Mouse (Mus musculus): ENCODE results near the gene Slc2a13.

Slc2a13 gene

DNA sequence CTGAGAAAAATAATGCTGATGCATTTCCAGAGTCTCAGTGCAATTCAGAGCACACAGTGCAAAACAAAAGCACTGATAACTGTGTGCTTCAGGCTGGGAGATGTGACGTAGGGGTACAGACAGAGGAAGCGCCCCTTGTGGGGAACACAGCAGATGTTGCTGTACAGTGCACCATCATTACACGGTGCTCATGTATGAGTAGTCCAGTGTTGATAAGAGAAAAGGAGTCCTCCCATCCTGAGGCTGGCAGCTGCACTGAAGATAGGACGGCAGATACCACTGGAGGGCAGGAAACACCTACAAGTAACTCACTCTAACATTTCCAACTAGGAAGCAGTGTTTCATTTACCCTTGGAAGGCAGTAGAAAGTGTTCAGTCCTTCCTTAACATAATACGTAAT is 312.5 kb downstream of the Slc2a13 start:
- DNase-seq: no peak

DNA sequence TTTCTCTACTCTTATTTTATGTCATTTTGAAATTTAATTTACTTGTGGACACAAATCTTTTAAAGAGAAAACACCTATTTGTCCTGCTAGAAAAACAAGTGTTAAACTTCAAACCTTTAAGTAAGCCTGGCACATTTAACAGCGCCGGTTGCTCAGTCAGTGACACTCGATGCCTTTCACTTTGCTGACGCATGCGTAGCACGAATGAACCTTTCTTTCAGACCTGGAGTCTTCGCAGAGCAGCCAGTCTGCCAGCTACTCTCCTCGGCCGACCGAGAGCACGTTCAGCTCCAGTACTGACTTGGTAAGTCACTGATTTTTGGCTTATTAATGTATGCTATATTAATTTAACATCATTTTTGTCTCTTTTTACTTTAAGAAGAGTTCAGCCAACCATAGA is 315.9 kb downstream of the Slc2a13 start:
- DNase-seq: no peak

DNA sequence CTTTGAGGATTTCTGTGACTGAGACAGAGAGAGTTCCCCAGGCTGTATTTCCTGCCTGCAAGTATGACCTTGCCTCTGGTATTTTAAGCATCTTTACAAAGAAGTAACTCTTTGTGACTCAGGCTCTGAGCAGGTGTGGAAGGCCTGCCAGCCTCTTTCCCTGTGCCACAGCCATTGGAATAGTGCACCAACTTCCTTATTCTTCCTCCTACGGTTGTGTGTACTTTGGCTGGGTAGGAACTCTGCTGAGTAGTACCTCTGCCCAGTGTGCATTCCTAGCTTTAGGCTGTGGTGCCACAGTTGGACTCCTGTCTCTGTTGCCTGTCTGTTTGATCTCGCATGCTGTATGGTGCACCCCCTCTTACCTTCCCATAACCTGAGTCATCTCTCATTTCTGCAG is 317.8 kb downstream of the Slc2a13 start:
- DNase-seq: no peak

DNA sequence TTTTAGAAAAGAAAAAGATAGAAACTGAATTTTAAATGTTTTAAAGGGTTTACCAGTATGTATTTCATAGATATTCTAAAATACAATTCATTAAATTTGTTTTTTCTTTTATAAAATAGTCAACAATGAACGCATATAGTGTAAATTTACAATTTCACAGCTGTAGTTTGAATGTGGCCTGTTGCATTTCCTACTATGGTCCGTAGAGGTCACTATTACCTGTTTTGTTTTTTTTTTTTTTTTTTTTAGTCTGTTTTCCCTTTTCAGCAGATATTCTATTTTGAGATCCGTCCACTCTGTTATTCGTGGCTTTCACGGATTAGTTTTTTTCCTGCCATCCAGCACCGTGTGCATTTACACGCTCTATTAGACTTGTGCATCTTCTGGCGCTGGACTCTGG is 320.1 kb downstream of the Slc2a13 start:
- DNase-seq: no peak

DNA sequence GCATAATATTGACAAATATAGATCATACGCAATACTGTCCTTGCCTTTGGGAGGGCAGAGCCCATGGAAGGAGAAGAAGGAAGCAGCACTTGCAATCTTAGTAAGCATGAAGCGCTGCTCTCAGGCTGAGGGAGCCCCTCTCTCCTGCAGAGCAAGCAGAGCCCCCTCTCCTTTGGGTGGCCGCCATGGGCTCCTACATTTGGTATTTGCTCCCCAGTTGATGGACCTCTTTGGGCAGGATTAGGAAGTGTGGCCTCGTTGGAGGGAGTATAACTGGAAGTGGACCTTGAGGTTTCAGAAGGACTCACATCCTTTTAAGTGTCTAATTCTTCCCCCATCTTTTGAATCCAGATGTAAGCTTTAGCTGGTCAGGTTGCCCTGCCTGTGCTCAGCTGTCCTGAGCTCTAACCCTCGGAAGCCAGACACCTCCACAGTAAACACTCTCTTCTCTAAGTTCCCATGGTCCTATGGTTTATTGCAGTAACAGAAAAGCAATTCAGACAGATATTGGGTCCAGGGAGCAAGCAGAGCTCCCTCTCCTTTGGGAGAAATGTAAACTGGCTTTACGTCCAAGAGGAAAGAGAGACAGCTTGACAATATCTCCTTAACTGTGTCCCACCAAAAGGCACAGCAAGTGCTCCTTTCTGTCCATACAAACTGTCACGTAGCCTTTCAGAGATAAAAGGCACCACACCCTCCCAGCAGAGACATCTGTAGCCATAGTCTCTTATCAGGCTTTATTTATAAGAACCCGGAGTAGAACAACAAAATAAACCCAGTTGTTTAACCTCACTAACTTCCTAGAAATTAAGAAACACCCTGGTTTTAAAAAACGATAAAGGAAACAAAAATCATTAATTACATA is 321.3 kb downstream of the Slc2a13 start:
- DNase-seq: no peak

DNA sequence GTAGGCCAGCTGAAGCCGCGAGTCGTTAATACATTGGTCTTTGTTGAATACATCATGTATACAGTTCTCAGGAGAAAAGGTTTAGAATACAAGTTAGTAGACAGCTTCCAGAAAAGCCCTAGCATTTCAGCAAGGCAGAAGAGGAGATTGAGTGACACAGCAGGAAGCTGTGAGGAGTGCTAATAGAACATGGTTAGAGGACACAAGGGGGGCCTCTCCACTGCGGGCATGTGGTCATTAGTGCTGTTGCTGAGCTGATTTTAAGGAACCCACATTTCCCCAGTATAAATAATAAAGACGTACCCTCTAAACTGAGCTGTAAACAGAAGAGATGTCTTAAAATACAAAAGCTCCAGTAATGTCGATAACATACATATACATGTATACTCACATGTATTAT is 322.2 kb downstream of the Slc2a13 start:
- peak; percentile 17 for DNase-seq

DNA sequence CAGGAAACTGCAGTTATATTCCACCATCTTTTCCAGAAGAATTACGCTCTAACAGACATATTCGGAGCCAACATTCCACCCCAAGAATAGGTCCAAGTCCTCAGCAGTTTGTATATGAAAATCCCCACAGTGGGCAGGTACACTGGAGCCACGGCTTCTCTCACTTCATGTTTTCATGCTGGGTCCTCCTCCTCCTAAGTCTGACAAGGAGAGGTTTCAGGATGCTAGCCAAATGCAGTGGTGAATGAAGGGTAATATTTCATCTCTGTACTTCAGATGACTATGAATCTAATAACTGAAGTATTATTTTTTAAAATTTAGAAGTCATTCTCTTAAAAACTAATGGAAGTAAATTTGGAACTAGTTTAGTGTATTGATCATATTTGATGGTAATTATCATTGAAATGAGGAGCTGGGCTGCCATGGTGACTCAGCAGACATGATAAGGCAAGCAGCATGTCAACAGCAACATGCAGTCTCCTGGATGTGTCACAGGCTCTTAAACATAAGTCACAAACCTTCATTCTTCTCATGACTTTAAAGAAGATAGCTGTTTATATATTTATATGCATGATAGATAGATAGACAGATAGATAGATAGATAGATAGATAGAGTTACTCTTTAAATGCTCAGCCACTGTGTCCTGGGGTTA is 332.3 kb downstream of the Slc2a13 start:
- no peak for DNase-seq

DNA sequence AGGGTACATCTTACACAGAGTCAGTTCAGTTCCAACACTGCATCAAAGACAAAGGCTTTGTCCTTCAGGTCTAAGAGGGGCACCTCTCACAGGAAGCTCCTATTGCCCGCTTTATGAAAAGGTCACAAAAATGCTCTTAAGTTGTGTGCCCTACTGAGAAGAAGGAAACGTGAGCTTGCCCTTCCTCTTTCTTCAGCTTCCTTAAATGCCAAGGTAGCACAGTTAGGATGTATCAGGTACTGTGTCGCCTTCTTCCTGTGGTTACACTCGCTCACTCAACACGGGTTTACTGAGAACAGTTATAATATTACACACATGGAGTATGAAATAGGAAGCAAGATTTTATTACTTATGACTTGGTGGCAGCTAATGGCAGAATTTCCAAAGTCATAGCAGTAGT is 335.8 kb downstream of the Slc2a13 start:
- no peak for DNase-seq
